Mouse (Mus musculus) neural tube, embryonic 14.5 days (tissue): Measurements from ENCODE around the gene Fbxo44. TPM values are rescaled to one million over a fixed set of nuclear protein-coding genes. Genes with fewer than 3 reads are reported as not detected.

Experiments
- ATAC-seq: fragments of 200-750 bp; cut with Nextera tagmentation; 2 replicates; pipeline ENCODE4 v1.8.0; 2017; ENCODE audit warnings: low read depth, mild to moderate bottlenecking, moderate TSS enrichment, moderate library complexity
- H3K27ac ChIP-seq: fragments of 300-500 bp; sonication (generic); 2 replicates; pipeline ENCODE4 v1.5.1; 2014; ENCODE audit warnings: low read depth, mild to moderate bottlenecking, control low read depth, low read length, moderate library complexity, mixed read lengths
- H3K27me3 ChIP-seq: fragments of 300-500 bp; sonication (generic); 2 replicates; pipeline ENCODE4 v1.6.1; 2014; ENCODE audit warnings: low read length; ENCODE audit not compliant: control insufficient read depth, insufficient read depth
- H3K36me3 ChIP-seq: fragments of 300-500 bp; sonication (generic); 2 replicates; pipeline ENCODE4 v1.6.1; 2014; ENCODE audit warnings: low read length, mixed read lengths; ENCODE audit not compliant: control insufficient read depth, insufficient read depth
- H3K4me1 ChIP-seq: fragments of 300-500 bp; sonication (generic); 2 replicates; pipeline ENCODE4 v1.6.1; 2014; ENCODE audit warnings: low read length; ENCODE audit not compliant: control insufficient read depth, insufficient read depth
- H3K4me2 ChIP-seq: fragments of 300-500 bp; sonication (generic); 2 replicates; pipeline ENCODE4 v1.6.1; 2014; ENCODE audit warnings: mild to moderate bottlenecking, low read depth, low read length, control low read depth
- H3K4me3 ChIP-seq: fragments of 300-500 bp; sonication (generic); 2 replicates; pipeline ENCODE4 v1.5.1; 2014; ENCODE audit warnings: low read depth, low read length, control low read depth, mixed read lengths
- H3K9ac ChIP-seq: fragments of 300-500 bp; sonication (generic); replicated peaks from 2 replicates; pipeline ENCODE4 v1.6.1; 2014; ENCODE audit warnings: low read depth, mild to moderate bottlenecking, control low read depth, low read length, mixed read lengths
- H3K9me3 ChIP-seq: fragments of 300-500 bp; sonication (generic); 2 replicates; pipeline ENCODE4 v1.6.1; 2016; ENCODE audit warnings: low read length; ENCODE audit not compliant: control insufficient read depth
- WGBS: fragments of 180-500 bp; shearing (Covaris S2); extraction: QIAGEN DNeasy Blood & Tissue Kit; methylation state at CpG from one replicate; pipeline ENCODE4 v1.1.7; 2014; 5-methylcytosine and 5-hydroxymethylcytosine counted together
- polyA plus RNA-seq: library from polyadenylated mRNA; unstranded; fragments of >200 nt; fragmentation: Nextera tagmentation; extraction: Ambion mirVana; gene quantifications from 2 replicates; pipeline ENCODE4 v1.2.1, GENCODE M21; 2014

Gene Fbxo44
- polyA plus RNA-seq, 1 experiment from 2014 or later = 116 TPM

- H3K4me2 ChIP-seq = peak overlapping the region; percentile 49
- peak; percentile 3 for ATAC-seq
- peaks cover 21% of the 10 kb centered on the region for H3K36me3 ChIP-seq
- H3K4me1 ChIP-seq = peaks cover 7% of the 10 kb centered on the region; the same call in 1 of the 2 replicates
- peak overlapping the region; percentile 92 for H3K27ac ChIP-seq
- H3K4me3 ChIP-seq = peak overlapping the region; percentile 71
- peak overlapping the region; percentile 91 for H3K9ac ChIP-seq
- peaks cover 5% of the 10 kb centered on the region; the same call in 1 of the 2 replicates for H3K27me3 ChIP-seq
- H3K9me3 ChIP-seq = no peaks in the 10 kb centered on the region
- WGBS = 22% methylated on average over 27 of the region's 27 CpGs
Observed at GRCm38 (mm10) chr4:148158436-148159348, 1.6 kb downstream of the Fbxo44 start.

GRCm38 (mm10) chr4:148154982-148155381, 5.3 kb downstream of the Fbxo44 start:
- H3K9me3 ChIP-seq = no peaks in the 10 kb centered on the region
- no peak overlapping the region for H3K27ac ChIP-seq
- H3K4me2 ChIP-seq = no peak overlapping the region
- no peaks in the 10 kb centered on the region for H3K27me3 ChIP-seq
- H3K4me3 ChIP-seq = no peak overlapping the region
- H3K9ac ChIP-seq = no peak overlapping the region
- peaks cover 7% of the 10 kb centered on the region for H3K4me1 ChIP-seq
- H3K36me3 ChIP-seq = peaks cover 29% of the 10 kb centered on the region
- WGBS = 55% methylated on average over 3 of the region's 3 CpGs
- no peak for ATAC-seq

- Histone ChIP-seq H3K4me3 (no peak overlapping the region), H3K4me1 (peaks cover 7% of the 10 kb centered on the region), H3K36me3 (peaks cover 29% of the 10 kb centered on the region), H3K4me2 (no peak overlapping the region), H3K27me3 (no peaks in the 10 kb centered on the region), H3K27ac (no peak overlapping the region), H3K9ac (no peak overlapping the region), H3K9me3 (no peaks in the 10 kb centered on the region)
- WGBS = 97% methylated on average over 4 of the region's 4 CpGs
- ATAC-seq = no peak
Observed at GRCm38 (mm10) chr4:148154006-148154405, 6.3 kb downstream of the Fbxo44 start.

- peaks cover 29% of the 10 kb centered on the region for H3K36me3 ChIP-seq
- H3K4me3 ChIP-seq = no peak overlapping the region
- H3K4me1 ChIP-seq = no peaks in the 10 kb centered on the region; the same call in 1 of the 2 replicates
- no peak for ATAC-seq
- H3K9ac ChIP-seq = no peak overlapping the region
- H3K4me2 ChIP-seq = no peak overlapping the region
- WGBS = 86% methylated on average over 5 of the region's 5 CpGs
- H3K9me3 ChIP-seq = no peaks in the 10 kb centered on the region
- no peaks in the 10 kb centered on the region for H3K27me3 ChIP-seq
- no peak overlapping the region for H3K27ac ChIP-seq
Observed at GRCm38 (mm10) chr4:148152547-148152946, 7.7 kb downstream of the Fbxo44 start.

GRCm38 (mm10) chr4:148151267-148152168, 8.8 kb downstream of the Fbxo44 start, which contains the start of gene Fbxo6:
Gene Fbxo6 (minus strand): TSS chr4:148152140.
- H3K9me3 ChIP-seq = no peaks in the 10 kb centered on the region
- H3K36me3 ChIP-seq = peaks cover 30% of the 10 kb centered on the region
- H3K4me2 ChIP-seq = peak within 1 kb of the TSS; percentile 89
- 1% methylated on average over 49 of the region's 67 CpGs for WGBS
- H3K27me3 ChIP-seq = no peaks in the 10 kb centered on the region
- peak; percentile 89 for ATAC-seq
- peak within 1 kb of the TSS; percentile 90 for H3K27ac ChIP-seq
- peak within 1 kb of the TSS; percentile 76 for H3K9ac ChIP-seq
- peak within 1 kb of the TSS; percentile 52 for H3K4me3 ChIP-seq
- no peaks in the 10 kb centered on the region; the same call in 1 of the 2 replicates for H3K4me1 ChIP-seq

DNA sequence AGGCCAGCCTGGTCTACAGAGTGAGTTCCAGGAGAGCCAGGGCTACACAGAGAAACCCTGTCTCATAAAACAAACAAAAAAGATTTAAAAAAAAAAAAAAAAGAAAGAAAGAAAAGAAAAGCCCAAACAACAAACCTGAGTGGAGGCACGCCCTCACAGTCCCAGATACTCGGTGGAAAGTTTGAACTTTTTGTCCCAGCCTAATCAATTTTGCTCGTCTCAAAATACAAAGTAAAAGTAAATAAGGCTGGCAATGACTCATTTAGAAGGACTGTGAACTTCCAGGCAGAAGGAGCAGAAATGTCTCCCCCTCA, 9.4 kb downstream of the Fbxo44 start:
- H3K4me2 ChIP-seq = peak overlapping the region; percentile 89
- ATAC-seq = no peak
- 39% methylated on average over 3 of the region's 3 CpGs for WGBS

GRCm38 (mm10) chr4:148150242-148150641, 10.0 kb downstream of the Fbxo44 start:
- Histone ChIP-seq H3K9me3 (no peaks in the 10 kb centered on the region), H3K4me1 (no peaks in the 10 kb centered on the region; the same call in 1 of the 2 replicates), H3K27me3 (no peaks in the 10 kb centered on the region), H3K27ac (no peak overlapping the region), H3K36me3 (peaks cover 34% of the 10 kb centered on the region), H3K4me3 (no peak overlapping the region), H3K9ac (no peak overlapping the region), H3K4me2 (no peak overlapping the region)
- 52% methylated on average over 7 of the region's 7 CpGs for WGBS
- ATAC-seq = no peak

More for the DNA sequence above, 9.4 kb downstream of the Fbxo44 start:
- no peaks in the 10 kb centered on the region for H3K9me3 ChIP-seq
- peak overlapping the region; percentile 76 for H3K9ac ChIP-seq
- peak overlapping the region; percentile 52 for H3K4me3 ChIP-seq
- H3K36me3 ChIP-seq = peaks cover 31% of the 10 kb centered on the region
- no peaks in the 10 kb centered on the region for H3K27me3 ChIP-seq
- no peaks in the 10 kb centered on the region; the same call in 1 of the 2 replicates for H3K4me1 ChIP-seq
- H3K27ac ChIP-seq = no peak overlapping the region; the same call in 1 of the 2 replicates

DNA sequence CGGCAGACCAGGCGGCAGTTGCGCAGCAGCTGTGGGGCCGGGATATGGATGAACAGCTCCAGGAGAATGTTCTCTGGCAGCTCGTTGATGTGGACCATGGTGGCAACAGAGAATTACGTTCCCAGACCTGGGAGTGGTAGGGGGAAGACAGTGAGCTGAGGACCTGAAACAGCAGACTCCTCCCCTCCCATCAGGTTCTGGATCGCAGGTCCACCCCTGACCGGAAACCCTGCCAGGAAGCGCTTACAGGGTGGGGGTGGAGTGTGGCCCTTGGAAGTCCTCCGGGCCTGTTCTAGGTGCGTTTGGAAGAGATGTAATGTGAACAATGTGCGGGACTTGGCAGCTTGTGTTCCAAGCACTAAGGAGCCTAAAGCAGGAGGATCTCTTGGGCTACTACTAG, 10.7 kb downstream of the Fbxo44 start:
- ATAC-seq = no peak
- H3K9ac ChIP-seq = no peak overlapping the region
- WGBS = 59% methylated on average over 12 of the region's 12 CpGs
- no peaks in the 10 kb centered on the region for H3K9me3 ChIP-seq
- no peak overlapping the region for H3K4me3 ChIP-seq
- H3K27me3 ChIP-seq = no peaks in the 10 kb centered on the region
- H3K27ac ChIP-seq = no peak overlapping the region
- H3K4me1 ChIP-seq = no peaks in the 10 kb centered on the region; the same call in 1 of the 2 replicates
- H3K4me2 ChIP-seq = no peak overlapping the region
- peaks cover 34% of the 10 kb centered on the region for H3K36me3 ChIP-seq
